In genomic region chr16:24090981-24091380, GRCm38 (mm10) we compare ENCODE assay signal across 23 mouse cellular contexts.
DNase-seq lines count a peak whose midpoint lies in the region; ATAC-seq and TF ChIP-seq lines count a peak whose summit lies in the region.
"Had no signal": no experiment of that assay in that cellular context is flagged by ENCODE, and none has a peak within 500 bp of the region (broad histone marks: within the 10 kb centered on the region; RNA-seq: fewer than 3 reads in every experiment).

No protein-coding gene starts in this region.

- intact Hi-C loops in heart, postnatal 10 days (cut with DNase I), result no loop called here

- no peaks in the 10 kb centered on the region for H3K4me1 ChIP-seq in heart, embryonic 10.5 days
- H3K4me1 ChIP-seq in liver, adult 2 months (ENCODE audit: control insufficient read depth, insufficient read depth, low read length), result peaks cover 11% of the 10 kb centered on the region
- no peaks in the 10 kb centered on the region; the same call in 1 of the 2 replicates for H3K4me1 ChIP-seq in liver, embryonic 12.5 days
- peaks cover 4% of the 10 kb centered on the region; the same call in 1 of the 2 replicates for H3K4me1 ChIP-seq in liver, postnatal 0 days (ENCODE audit: insufficient read depth)
- H3K4me1 ChIP-seq: embryonic facial prominence, embryonic 13.5 days; embryonic facial prominence, embryonic 15.5 days; forebrain, embryonic 10.5 days; forebrain, embryonic 12.5 days had no signal

- WGBS in heart, embryonic 10.5 days, result 81% methylated on average over 4 of the region's 4 CpGs
- WGBS in liver, adult 2 months, result 27% methylated on average over 4 of the region's 4 CpGs
- 54% methylated on average over 4 of the region's 4 CpGs for WGBS in liver, embryonic 12.5 days (ENCODE audit: insufficient replicate concordance)
- 72% methylated on average over 4 of the region's 4 CpGs for WGBS in liver, postnatal 0 days (ENCODE audit: insufficient replicate concordance)

- TF ChIP-seq CTCF in liver, adult 2 months (IDR thresholded peaks at IDR 0.05; ENCODE audit: low read depth, low read length), result no peak
- no peak for TF ChIP-seq CTCF in liver, postnatal 0 days (IDR thresholded peaks at IDR 0.05; ENCODE audit: low read depth)

- H3K4me2 ChIP-seq in liver, embryonic 12.5 days, result no peak overlapping the region
- H3K4me2 ChIP-seq in liver, postnatal 0 days (ENCODE audit: low read depth, low read length), result no peak overlapping the region
- H3K4me2 ChIP-seq: embryonic facial prominence, embryonic 13.5 days; embryonic facial prominence, embryonic 15.5 days; forebrain, embryonic 12.5 days had no signal

- DNase-seq in heart, embryonic 10.5 days (ENCODE audit: low spot score), result peak; percentile 19
- no peak for DNase-seq in heart, postnatal 10 days
- DNase-seq in liver, adult 2 months (ENCODE audit: extremely low read depth, low read depth, low spot score), result peak; percentile 96
- DNase-seq in liver, postnatal 0 days, result no peak
- no peak for DNase-seq in liver
- DNase-seq in kidney, adult 18-20 months, result no peak
- DNase-seq: adrenal gland, adult 2 months; adrenal gland, postnatal 10 days; adrenal gland, postnatal 25 days; cerebellum, adult 11 months; cerebellum, adult 18-20 months; cerebellum, adult 8-10 months; cerebellum, adult 9-11 months; cerebellum, postnatal 14 days; cerebellum, postnatal 36 days; embryo, embryonic 11 days had no signal

- no peak for TF ChIP-seq POLR2A in liver, adult 2 months (IDR thresholded peaks at IDR 0.05; ENCODE audit: extremely low read depth, insufficient read depth, low read length)

- H3K36me3 ChIP-seq in heart, embryonic 10.5 days, result no peaks in the 10 kb centered on the region
- H3K36me3 ChIP-seq in liver, adult 2 months (ENCODE audit: control insufficient read depth, insufficient read depth, low read length), result peaks cover 4% of the 10 kb centered on the region; the same call in 1 of the 2 replicates
- no peaks in the 10 kb centered on the region for H3K36me3 ChIP-seq in liver, embryonic 12.5 days
- no peaks in the 10 kb centered on the region for H3K36me3 ChIP-seq in liver, postnatal 0 days (replicated peaks; ENCODE audit: insufficient read depth, low read length)
- H3K36me3 ChIP-seq: embryonic facial prominence, embryonic 13.5 days; embryonic facial prominence, embryonic 15.5 days; forebrain, embryonic 10.5 days; forebrain, embryonic 12.5 days had no signal

- no peak overlapping the region for H3K27ac ChIP-seq in heart, embryonic 10.5 days
- H3K27ac ChIP-seq in liver, adult 2 months (replicated peaks; ENCODE audit: insufficient read depth, low read depth, low read length), result peak overlapping the region; percentile 92
- H3K27ac ChIP-seq in liver, embryonic 12.5 days, result no peak overlapping the region
- peak overlapping the region; percentile 89 for H3K27ac ChIP-seq in liver, postnatal 0 days (ENCODE audit: low read depth)
- H3K27ac ChIP-seq: embryonic facial prominence, embryonic 13.5 days; embryonic facial prominence, embryonic 15.5 days; forebrain, embryonic 10.5 days; forebrain, embryonic 12.5 days had no signal

- no peak overlapping the region for H3K4me3 ChIP-seq in heart, embryonic 10.5 days
- no peak overlapping the region for H3K4me3 ChIP-seq in liver, adult 2 months (ENCODE audit: insufficient read depth, low read depth, low read length)
- H3K4me3 ChIP-seq in liver, embryonic 12.5 days, result no peak overlapping the region
- H3K4me3 ChIP-seq in liver, postnatal 0 days (ENCODE audit: low read depth, low read length), result no peak overlapping the region
- H3K4me3 ChIP-seq: embryonic facial prominence, embryonic 13.5 days; embryonic facial prominence, embryonic 15.5 days; erythroblast, embryonic 14.5 days; forebrain, embryonic 10.5 days; forebrain, embryonic 12.5 days had no signal

- H3K9ac ChIP-seq in liver, adult 2 months (ENCODE audit: low read depth, low read length), result peak overlapping the region; percentile 82
- H3K9ac ChIP-seq in liver, embryonic 12.5 days, result no peak overlapping the region
- no peak overlapping the region for H3K9ac ChIP-seq in liver, postnatal 0 days (replicated peaks)
- H3K9ac ChIP-seq: embryonic facial prominence, embryonic 13.5 days; embryonic facial prominence, embryonic 15.5 days; forebrain, embryonic 12.5 days had no signal

- TF ChIP-seq EP300 in liver, postnatal 0 days (IDR thresholded peaks at IDR 0.05; ENCODE audit: low read depth), result no peak

- no peaks in the 10 kb centered on the region for H3K27me3 ChIP-seq in heart, embryonic 10.5 days (ENCODE audit: insufficient read depth, poor library complexity, severe bottlenecking)
- no peaks in the 10 kb centered on the region for H3K27me3 ChIP-seq in liver, adult 2 months (ENCODE audit: control insufficient read depth, insufficient read depth, low read length)
- no peaks in the 10 kb centered on the region for H3K27me3 ChIP-seq in liver, embryonic 12.5 days (replicated peaks)
- H3K27me3 ChIP-seq in liver, postnatal 0 days (ENCODE audit: insufficient read depth, low read length), result no peaks in the 10 kb centered on the region
- H3K27me3 ChIP-seq: embryonic facial prominence, embryonic 13.5 days; embryonic facial prominence, embryonic 15.5 days; forebrain, embryonic 12.5 days had no signal

- no peak for ATAC-seq in liver, embryonic 12.5 days
- ATAC-seq in liver, postnatal 0 days, result no peak
- ATAC-seq: forebrain, embryonic 14.5 days had no signal

- H3K9me3 ChIP-seq in heart, embryonic 10.5 days, result no peaks in the 10 kb centered on the region
- H3K9me3 ChIP-seq in liver, embryonic 12.5 days (replicated peaks), result no peaks in the 10 kb centered on the region
- no peaks in the 10 kb centered on the region for H3K9me3 ChIP-seq in liver, postnatal 0 days (ENCODE audit: low read length)
- H3K9me3 ChIP-seq: embryonic facial prominence, embryonic 13.5 days; embryonic facial prominence, embryonic 15.5 days; forebrain, embryonic 10.5 days; forebrain, embryonic 12.5 days had no signal

- peaks cover 3% of the 10 kb centered on the region; the same call in 1 of the 2 replicates for H3K79me2 ChIP-seq in liver, adult 2 months (ENCODE audit: control insufficient read depth, insufficient read depth, low read length)

Comparison
In these comparisons a context has a peak if more than half of its experiments do, and no peak if none do; other contexts are left out.
1. DNase-seq: peak in heart, embryonic 10.5 days (single experiment) and liver, adult 2 months (single experiment); none in heart, postnatal 10 days (0 of 2), liver, postnatal 0 days (single experiment), liver (single experiment) and kidney, adult 18-20 months (single experiment).
2. H3K27ac ChIP-seq: peak in liver, adult 2 months (single experiment) and liver, postnatal 0 days (single experiment); none in heart, embryonic 10.5 days (single experiment) and liver, embryonic 12.5 days (single experiment).